ENCODE assay signal across 8 mouse cellular contexts in the genomic region with DNA sequence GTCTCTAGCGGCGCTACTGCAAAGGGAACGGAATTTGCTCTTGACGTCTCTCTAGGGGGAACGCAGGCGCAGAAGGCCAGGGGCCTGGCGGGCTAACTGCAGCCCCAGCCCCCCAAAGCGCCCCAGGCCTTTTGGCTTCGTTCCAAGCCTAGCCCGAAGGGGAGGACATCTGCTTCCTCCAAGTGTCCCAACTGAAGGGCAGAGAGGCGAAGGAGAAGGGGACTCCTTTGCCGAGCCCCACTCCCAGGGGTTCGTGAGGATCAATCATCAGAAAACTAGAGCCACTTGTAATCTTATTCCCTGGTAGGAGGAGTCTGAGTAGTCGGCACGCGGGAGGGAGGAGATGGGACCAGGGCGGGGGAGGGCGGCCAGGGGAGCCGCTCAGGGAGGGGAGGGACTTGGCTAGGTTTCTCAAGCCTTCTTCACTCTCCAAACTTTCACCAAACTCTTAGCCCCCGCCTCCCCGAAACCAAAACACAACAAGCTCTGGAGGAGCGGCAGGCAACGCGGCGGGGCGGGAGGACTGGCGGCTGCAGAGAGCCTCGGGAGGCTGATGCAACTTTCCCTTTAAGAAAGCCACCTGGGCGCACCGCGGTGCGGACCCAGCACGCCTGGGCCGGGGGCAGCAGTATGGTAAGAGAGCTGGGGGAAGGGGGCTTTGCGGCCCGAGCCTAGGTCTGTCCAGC. TPM values are rescaled to one million over a fixed set of nuclear protein-coding genes. Genes with fewer than 3 reads are reported as not detected.
A peak's percentile ranks its signal among the peaks of the same experiment; 100 is the strongest.
DNase-seq lines count a peak whose midpoint lies in the region; ATAC-seq lines count a peak whose summit lies in the region.

No protein-coding gene starts in this region.

- peak overlapping the region; percentile 72 for H3K4me2 ChIP-seq in hindbrain, embryonic 14.5 days (replicated peaks)

- WGBS in hindbrain, embryonic 14.5 days, result under 1% methylated on average over 35 of the region's 36 CpGs

- H3K4me3 ChIP-seq in hindbrain, embryonic 14.5 days (replicated peaks; ENCODE audit: low read length), result peak overlapping the region; percentile 83

- 0 out of 2 replicates have a peak, but pooled peaks have one; percentile 11 for ATAC-seq in cerebellum, adult (ENCODE audit: insufficient number of reproducible peaks, low FRiP score, low TSS enrichment)
- peak; percentile 52 for ATAC-seq in hindbrain, embryonic 14.5 days (ENCODE audit: low FRiP score)
- peak; percentile 46 for ATAC-seq in megakaryocyte-erythroid progenitor cell, adult 5-6 weeks (replicated peaks; ENCODE audit: low FRiP score, low TSS enrichment, poor library complexity, severe bottlenecking)

- peak overlapping the region; percentile 90 for H3K27ac ChIP-seq in hindbrain, embryonic 14.5 days

- H3K36me3 ChIP-seq in hindbrain, embryonic 14.5 days (replicated peaks; ENCODE audit: control insufficient read depth, insufficient read depth), result no peaks in the 10 kb centered on the region

- no peaks in the 10 kb centered on the region for H3K27me3 ChIP-seq in hindbrain, embryonic 14.5 days (ENCODE audit: control insufficient read depth, insufficient read depth, low read length)

- intact Hi-C loops in left cerebral cortex, postnatal 36 days (cut with DNase I), result loop anchor here (2.0 to 5.0 kb wide), 2 partner anchors 24 to 87 kb away; no protein-coding TSS in a partner anchor

- H3K4me1 ChIP-seq in hindbrain, embryonic 14.5 days (replicated peaks; ENCODE audit: control insufficient read depth, insufficient read depth, low read length), result peaks cover 10% of the 10 kb centered on the region; the same call in 1 of the 2 replicates

- DNase-seq in cerebellum, adult 11 months, result no peak
- DNase-seq in cerebellum, postnatal 4 days (ENCODE audit: low spot score in 2 of 2), result peak; percentile 38 to 60
- DNase-seq in frontal cortex, postnatal 36 days (ENCODE audit: low spot score in 2 of 2), result peak; percentile 55 to 61
- peak; percentile 69 for DNase-seq in hindbrain, embryonic 14.5 days (ENCODE audit: low spot score)
- DNase-seq in left cerebral cortex, postnatal 36 days (ENCODE audit: low spot score in 2 of 2), result peak; percentile 57 to 70
- peak; percentile 66 for DNase-seq in skeletal muscle tissue, adult 2 months (ENCODE audit: low read depth, low spot score)

- H3K9ac ChIP-seq in hindbrain, embryonic 14.5 days, result peak overlapping the region; percentile 85

- H3K9me3 ChIP-seq in hindbrain, embryonic 14.5 days (ENCODE audit: control insufficient read depth, low read length), result no peaks in the 10 kb centered on the region

RNA-seq across cellular contexts. Expression of a gene that starts 0.7 kb away (rescaled TPM):
- polyA plus RNA-seq in hindbrain, embryonic 14.5 days (2014; fragmentation: Nextera tagmentation; extraction: Ambion mirVana), result 33.7 and 37.1 TPM in 2 replicates
- 10 to 100 TPM; 38.1 to 40.4 TPM for total RNA-seq in left cerebral cortex, postnatal 36 days (2021)
- 0.68 and 4.9 TPM in 2 replicates for total RNA-seq in megakaryocyte-erythroid progenitor cell, adult 5-6 weeks (2014; fragmentation: Nextera tagmentation)
- 0.23 TPM in 1 of 2 replicates, not detected in the other for total RNA-seq in megakaryocyte-erythroid progenitor cell, adult 5-6 weeks (2017)

RNA-seq across cellular contexts. Expression of a gene that starts 37.4 kb away (rescaled TPM):
- polyA plus RNA-seq in hindbrain, embryonic 14.5 days (2014; fragmentation: Nextera tagmentation; extraction: Ambion mirVana), result 2.5 and 3.9 TPM in 2 replicates
- 1 to 10 TPM in 1 of 2 experiments, under 1 TPM in 1; 0.79 to 1.2 TPM for total RNA-seq in left cerebral cortex, postnatal 36 days (2021)
- total RNA-seq in megakaryocyte-erythroid progenitor cell, adult 5-6 weeks (2014; fragmentation: Nextera tagmentation), result not detected in 2 replicates
- not detected in 2 replicates for total RNA-seq in megakaryocyte-erythroid progenitor cell, adult 5-6 weeks (2017)

RNA-seq across cellular contexts. Expression of a gene that starts 48.3 kb away (rescaled TPM):
- 78.0 and 81.4 TPM in 2 replicates for polyA plus RNA-seq in hindbrain, embryonic 14.5 days (2014; fragmentation: Nextera tagmentation; extraction: Ambion mirVana)
- total RNA-seq in left cerebral cortex, postnatal 36 days (2021), result 100 to 1,000 TPM in 1 of 2 experiments, 10 to 100 TPM in 1; 95.6 to 107 TPM
- not detected in 2 replicates for total RNA-seq in megakaryocyte-erythroid progenitor cell, adult 5-6 weeks (2014; fragmentation: Nextera tagmentation)
- 2.8 TPM in 1 of 2 replicates, not detected in the other for total RNA-seq in megakaryocyte-erythroid progenitor cell, adult 5-6 weeks (2017)

RNA-seq across cellular contexts. Expression of a gene that starts 52.1 kb away (rescaled TPM):
- 589 and 599 TPM in 2 replicates for polyA plus RNA-seq in hindbrain, embryonic 14.5 days (2014; fragmentation: Nextera tagmentation; extraction: Ambion mirVana)
- total RNA-seq in left cerebral cortex, postnatal 36 days (2021), result 100 to 1,000 TPM; 432 to 445 TPM
- 164 and 195 TPM in 2 replicates for total RNA-seq in megakaryocyte-erythroid progenitor cell, adult 5-6 weeks (2014; fragmentation: Nextera tagmentation)
- 40.6 and 60.1 TPM in 2 replicates for total RNA-seq in megakaryocyte-erythroid progenitor cell, adult 5-6 weeks (2017)

RNA-seq across cellular contexts. Expression of a gene that starts 56.8 kb away (rescaled TPM):
- 22.9 and 25.1 TPM in 2 replicates for polyA plus RNA-seq in hindbrain, embryonic 14.5 days (2014; fragmentation: Nextera tagmentation; extraction: Ambion mirVana)
- total RNA-seq in left cerebral cortex, postnatal 36 days (2021), result 10 to 100 TPM in 1 of 2 experiments, 1 to 10 TPM in 1; 6.6 to 10.8 TPM
- 12.8 and 24.7 TPM in 2 replicates for total RNA-seq in megakaryocyte-erythroid progenitor cell, adult 5-6 weeks (2014; fragmentation: Nextera tagmentation)
- 11.7 and 12.6 TPM in 2 replicates for total RNA-seq in megakaryocyte-erythroid progenitor cell, adult 5-6 weeks (2017)

Comparison
In these comparisons a context has a peak if more than half of its experiments do, and no peak if none do; other contexts are left out.
1. RNA of a gene that starts 0.7 kb away (total RNA-seq): 38.1 to 40.4 TPM in left cerebral cortex, postnatal 36 days; 0.23 to 4.9 TPM in megakaryocyte-erythroid progenitor cell, adult 5-6 weeks; every median in the first group is over 4 times any median in the second.
2. RNA of a gene that starts 48.3 kb away (total RNA-seq): 95.6 to 107 TPM in left cerebral cortex, postnatal 36 days; 2.8 TPM in megakaryocyte-erythroid progenitor cell, adult 5-6 weeks; every median in the first group is over 10 times any median in the second.
3. Peak in every context shown above with its lines, with median percentiles within 50 percentile points of each other: ATAC-seq.